14 mouse cellular contexts compared by ENCODE assay signal in genomic region chr9:42382063-42382462, GRCm38 (mm10). TPM values are rescaled to one million over a fixed set of nuclear protein-coding genes. Genes with fewer than 3 reads are reported as not detected.
DNase-seq lines count a peak whose midpoint lies in the region; ATAC-seq and TF ChIP-seq lines count a peak whose summit lies in the region.
"Had no signal": no experiment of that assay in that cellular context is flagged by ENCODE, and none has a peak within 500 bp of the region (broad histone marks: within the 10 kb centered on the region; RNA-seq: fewer than 3 reads in every experiment).

No protein-coding gene starts in this region.

- H3K4me2 ChIP-seq in hindbrain, embryonic 14.5 days (replicated peaks): no peak overlapping the region
- H3K4me2 ChIP-seq in forebrain, embryonic 16.5 days (ENCODE audit: low read length): no peak overlapping the region
- H3K4me2 ChIP-seq: embryonic facial prominence, embryonic 15.5 days; heart, embryonic 11.5 days; liver, embryonic 13.5 days; stomach, embryonic 15.5 days had no signal

- H3K9me3 ChIP-seq in hindbrain, embryonic 14.5 days (ENCODE audit: control insufficient read depth, low read length): peaks cover 4% of the 10 kb centered on the region; the same call in 1 of the 2 replicates
- H3K9me3 ChIP-seq in hindbrain, embryonic 10.5 days: no peaks in the 10 kb centered on the region
- H3K9me3 ChIP-seq in forebrain, embryonic 16.5 days (ENCODE audit: control insufficient read depth, low read length): peaks cover 2% of the 10 kb centered on the region; the same call in 1 of the 2 replicates
- H3K9me3 ChIP-seq: embryonic facial prominence, embryonic 15.5 days; liver, embryonic 13.5 days; stomach, embryonic 15.5 days had no signal

- no peaks in the 10 kb centered on the region for H3K36me3 ChIP-seq in hindbrain, embryonic 14.5 days (replicated peaks; ENCODE audit: control insufficient read depth, insufficient read depth)
- H3K36me3 ChIP-seq in hindbrain, embryonic 10.5 days: no peaks in the 10 kb centered on the region
- H3K36me3 ChIP-seq in forebrain, embryonic 16.5 days (ENCODE audit: control insufficient read depth, insufficient read depth): no peaks in the 10 kb centered on the region
- H3K36me3 ChIP-seq: embryonic facial prominence, embryonic 15.5 days; liver, embryonic 13.5 days; stomach, embryonic 15.5 days had no signal

- no peak overlapping the region for H3K4me3 ChIP-seq in hindbrain, embryonic 14.5 days (replicated peaks; ENCODE audit: low read length)
- H3K4me3 ChIP-seq in hindbrain, embryonic 10.5 days: no peak overlapping the region
- H3K4me3 ChIP-seq in forebrain, embryonic 16.5 days (replicated peaks; ENCODE audit: low read length): no peak overlapping the region
- no peak overlapping the region for H3K4me3 ChIP-seq in lung, adult 2 months (replicated peaks; ENCODE audit: extremely low read depth, low read depth, low read length)
- H3K4me3 ChIP-seq: embryonic facial prominence, embryonic 15.5 days; liver, embryonic 13.5 days; stomach, embryonic 15.5 days had no signal

- TF ChIP-seq CTCF in lung, adult 2 months (IDR thresholded peaks at IDR 0.05; ENCODE audit: insufficient read depth, low read length): no peak

- intact Hi-C loops in left cerebral cortex, postnatal 14 days (cut with DNase I): no loop called here

- 0 out of 2 replicates have a peak, but pooled peaks cover 4% of the 10 kb centered on the region for H3K4me1 ChIP-seq in hindbrain, embryonic 14.5 days (replicated peaks; ENCODE audit: control insufficient read depth, insufficient read depth, low read length)
- no peaks in the 10 kb centered on the region for H3K4me1 ChIP-seq in hindbrain, embryonic 10.5 days (replicated peaks)
- peaks cover 26% of the 10 kb centered on the region for H3K4me1 ChIP-seq in forebrain, embryonic 16.5 days (replicated peaks; ENCODE audit: control insufficient read depth, insufficient read depth, low read length)
- no peaks in the 10 kb centered on the region for H3K4me1 ChIP-seq in lung, adult 2 months (ENCODE audit: control insufficient read depth, insufficient read depth, low read length)
- H3K4me1 ChIP-seq: embryonic facial prominence, embryonic 15.5 days; liver, embryonic 13.5 days; stomach, embryonic 15.5 days had no signal

- peak overlapping the region; percentile 7; the same call in 1 of the 2 replicates for H3K27ac ChIP-seq in hindbrain, embryonic 14.5 days
- no peak overlapping the region for H3K27ac ChIP-seq in hindbrain, embryonic 10.5 days
- peak overlapping the region; percentile 67 for H3K27ac ChIP-seq in forebrain, embryonic 16.5 days (ENCODE audit: low read length)
- H3K27ac ChIP-seq: embryonic facial prominence, embryonic 15.5 days; liver, embryonic 13.5 days; stomach, embryonic 15.5 days had no signal

- peak; percentile 66; the same call in 1 of the 2 replicates for ATAC-seq in hindbrain, embryonic 14.5 days (ENCODE audit: low FRiP score)
- peak; percentile 69 for ATAC-seq in forebrain, embryonic 16.5 days

- H3K27me3 ChIP-seq in hindbrain, embryonic 14.5 days (ENCODE audit: control insufficient read depth, insufficient read depth, low read length): no peaks in the 10 kb centered on the region
- no peaks in the 10 kb centered on the region for H3K27me3 ChIP-seq in hindbrain, embryonic 10.5 days (ENCODE audit: insufficient read depth, poor library complexity, severe bottlenecking)
- H3K27me3 ChIP-seq in forebrain, embryonic 16.5 days (replicated peaks; ENCODE audit: control insufficient read depth, insufficient read depth, low read length): no peaks in the 10 kb centered on the region
- H3K27me3 ChIP-seq: liver, embryonic 13.5 days; stomach, embryonic 15.5 days had no signal

- DNase-seq in hindbrain, embryonic 14.5 days (ENCODE audit: low spot score): no peak
- no peak for DNase-seq in hindbrain, embryonic 10.5 days (ENCODE audit: low spot score)
- DNase-seq in brain, adult 2 months (ENCODE audit: low read depth, low spot score): peak; percentile 52
- peak; percentile 16 to 34 for DNase-seq in left cerebral cortex, postnatal 14 days (ENCODE audit: low spot score in 2 of 2)
- no peak for DNase-seq in lung, adult 2 months
- no peak for DNase-seq in lung, postnatal 4 days
- DNase-seq: gastrocnemius, postnatal 14 days; liver, embryonic 13.5 days; thymus, postnatal 25 days had no signal

- H3K9ac ChIP-seq in hindbrain, embryonic 14.5 days: no peak overlapping the region
- no peak overlapping the region for H3K9ac ChIP-seq in forebrain, embryonic 16.5 days (replicated peaks; ENCODE audit: low read depth, low read length)
- H3K9ac ChIP-seq: embryonic facial prominence, embryonic 15.5 days; liver, embryonic 13.5 days; stomach, embryonic 15.5 days had no signal

- no peak for TF ChIP-seq POLR2A in lung, adult 2 months (IDR thresholded peaks at IDR 0.05; ENCODE audit: borderline replicate concordance, extremely low read depth, low read depth, low read length)

- 29% methylated on average over 5 of the region's 5 CpGs for WGBS in hindbrain, embryonic 14.5 days
- WGBS in hindbrain, embryonic 10.5 days: 68% methylated on average over 5 of the region's 5 CpGs
- WGBS in forebrain, embryonic 16.5 days: 15% methylated on average over 5 of the region's 5 CpGs
- 85% methylated on average over 5 of the region's 5 CpGs for WGBS in lung, adult 2 months

RNA-seq across cellular contexts. Expression of gene Tecta, which starts 17.7 kb away (rescaled TPM):
- polyA plus RNA-seq in hindbrain, embryonic 14.5 days (2014; fragmentation: Nextera tagmentation; extraction: Ambion mirVana): 0.63 and 0.72 TPM in 2 replicates
- 0.41 and 0.46 TPM in 2 replicates for polyA plus RNA-seq in hindbrain, embryonic 10.5 days (2016; fragmentation: Nextera tagmentation; extraction: Ambion mirVana)
- polyA plus RNA-seq in forebrain, embryonic 16.5 days (2015; fragmentation: Nextera tagmentation; extraction: Ambion mirVana): 0.20 and 0.34 TPM in 2 replicates
- total RNA-seq in left cerebral cortex, postnatal 14 days (2021): under 1 TPM; 0.18 to 0.66 TPM
- 0.02 and 0.05 TPM in 2 replicates for polyA plus RNA-seq in lung, adult 2 months (2012; rRNA removed)
- total RNA-seq: monocyte, adult 5-6 weeks had no signal

Comparison
In these comparisons a context has a peak if more than half of its experiments do, and no peak if none do; other contexts are left out.
1. DNase-seq: peak in brain, adult 2 months (single experiment) and left cerebral cortex, postnatal 14 days (2 of 2); none in hindbrain, embryonic 14.5 days (single experiment), hindbrain, embryonic 10.5 days (single experiment), lung, adult 2 months (single experiment) and lung, postnatal 4 days (0 of 2).